Mouse (Mus musculus): ENCODE measurements at regions not wholly inside any gene's neighbourhood (a gene's known extent, or its start where the extent isn't known, plus 50 kb on each side); places are given as distances from the start of the nearest gene placed in this dataset.
A peak's percentile ranks its signal among the peaks of the same experiment; 100 is the strongest.

DNA sequence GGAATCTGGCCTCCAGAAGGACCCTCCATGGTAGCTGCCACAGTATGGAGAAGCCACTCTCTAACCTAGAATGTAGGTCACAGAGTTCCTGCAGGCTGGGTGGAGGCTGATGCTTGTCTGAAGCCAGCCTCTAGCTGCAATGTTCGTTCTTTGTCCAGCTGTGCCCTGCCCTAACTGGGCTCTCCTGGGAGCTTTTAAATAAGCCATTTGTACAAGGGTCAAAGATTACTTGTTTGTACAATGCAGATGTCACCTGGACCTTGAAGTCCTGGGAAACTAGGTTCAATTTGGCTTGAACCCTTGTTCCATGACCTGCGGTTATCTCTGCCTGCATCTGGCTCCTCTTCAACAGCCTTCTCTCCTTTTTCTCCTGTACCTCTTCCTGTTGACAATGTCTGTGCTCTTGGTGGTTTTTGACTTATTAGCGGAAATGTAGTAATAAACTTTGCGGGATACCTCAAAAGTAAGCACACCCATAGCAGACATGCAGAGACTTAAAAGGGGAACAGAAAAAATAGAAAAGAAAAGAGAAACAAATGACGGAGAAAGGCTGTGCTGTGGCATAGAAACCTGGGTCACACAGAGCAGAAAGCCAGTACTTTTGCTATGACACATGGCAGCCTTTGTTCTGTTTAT, 163.1 kb upstream of the Tgfbr2 start:
- Histone ChIP-seq H3K4me3 (ENCODE audit: insufficient read depth in 1 of 2, low read depth in 1 of 2, low read length in 2 of 2, poor library complexity in 1 of 2, severe bottlenecking in 1 of 2) (no peak overlapping the region), H3K4me1 (ENCODE audit: control insufficient read depth in 2 of 2, insufficient read depth in 2 of 2, low read length in 2 of 2, poor library complexity in 1 of 2) (no peaks in the 10 kb centered on the region), H3K9ac (ENCODE audit: insufficient read depth, low read depth, low read length, poor library complexity, severe bottlenecking) (no peak overlapping the region), H3K27ac (ENCODE audit: insufficient read depth, low read depth, low read length, poor library complexity, severe bottlenecking) (no peak overlapping the region), H3K9me3 (ENCODE audit: control insufficient read depth, insufficient read depth, low read depth, low read length) (no peaks in the 10 kb centered on the region), H3K36me3 (ENCODE audit: control insufficient read depth, insufficient read depth, low read length, poor library complexity, severe bottlenecking) (no peaks in the 10 kb centered on the region)
- DNase-seq (ENCODE audit: low read depth, low spot score), result no peak
- TF ChIP-seq MAFK (IDR thresholded peaks at IDR 0.05; ENCODE audit: insufficient read depth, low read depth, low read length) (no peak), ZNF384 (IDR thresholded peaks at IDR 0.05; ENCODE audit: low read depth, low read length) (no peak), HCFC1 (IDR thresholded peaks at IDR 0.05; ENCODE audit: borderline replicate concordance, insufficient read depth, low read length) (no peak), ZC3H11A (IDR thresholded peaks at IDR 0.05; ENCODE audit: borderline replicate concordance, low read depth, low read length) (no peak), CHD2 (IDR thresholded peaks at IDR 0.05; ENCODE audit: low read depth, low read length) (no peak)
- in situ Hi-C loops (cut with MboI; ENCODE audit: low sequenced_read_pairs in 2 of 2, unreplicated experiment in 2 of 2), result no loop called here

- no peaks in the 10 kb centered on the region for H3K36me3 ChIP-seq (ENCODE audit: control insufficient read depth, insufficient read depth, low read length, poor library complexity, severe bottlenecking)
- no peak overlapping the region for H3K27ac ChIP-seq (ENCODE audit: insufficient read depth, low read depth, low read length, poor library complexity, severe bottlenecking)
- in situ Hi-C loops (cut with MboI; ENCODE audit: low sequenced_read_pairs in 2 of 2, unreplicated experiment in 2 of 2), result no loop called here
- H3K9me3 ChIP-seq (ENCODE audit: control insufficient read depth, insufficient read depth, low read depth, low read length), result no peaks in the 10 kb centered on the region
- no peak for DNase-seq (ENCODE audit: low read depth, low spot score)
- no peak overlapping the region for H3K4me3 ChIP-seq (ENCODE audit: insufficient read depth in 1 of 2, low read depth in 1 of 2, low read length in 2 of 2, poor library complexity in 1 of 2, severe bottlenecking in 1 of 2)
- H3K4me1 ChIP-seq (ENCODE audit: control insufficient read depth in 2 of 2, insufficient read depth in 2 of 2, low read length in 2 of 2, poor library complexity in 1 of 2), result no peaks in the 10 kb centered on the region
- TF ChIP-seq MAFK (IDR thresholded peaks at IDR 0.05; ENCODE audit: insufficient read depth, low read depth, low read length) (0 out of 2 replicates have a peak, but pooled peaks have one; percentile 21), ZNF384 (IDR thresholded peaks at IDR 0.05; ENCODE audit: low read depth, low read length) (no peak)
- H3K9ac ChIP-seq (ENCODE audit: insufficient read depth, low read depth, low read length, poor library complexity, severe bottlenecking), result no peak overlapping the region
Observed at GRCm38 (mm10) chr9:116337446-116338010, 162.4 kb upstream of the Tgfbr2 start.

- no peaks in the 10 kb centered on the region for H3K4me1 ChIP-seq (ENCODE audit: control insufficient read depth in 2 of 2, insufficient read depth in 2 of 2, low read length in 2 of 2, poor library complexity in 1 of 2)
- no peak overlapping the region for H3K4me3 ChIP-seq (ENCODE audit: insufficient read depth in 1 of 2, low read depth in 1 of 2, low read length in 2 of 2, poor library complexity in 1 of 2, severe bottlenecking in 1 of 2)
- no peaks in the 10 kb centered on the region for H3K36me3 ChIP-seq (ENCODE audit: control insufficient read depth, insufficient read depth, low read length, poor library complexity, severe bottlenecking)
- TF ChIP-seq ZNF384 (IDR thresholded peaks at IDR 0.05; ENCODE audit: low read depth, low read length) (no peak), ZC3H11A (IDR thresholded peaks at IDR 0.05; ENCODE audit: borderline replicate concordance, low read depth, low read length) (no peak), CHD2 (IDR thresholded peaks at IDR 0.05; ENCODE audit: low read depth, low read length) (no peak), HCFC1 (IDR thresholded peaks at IDR 0.05; ENCODE audit: borderline replicate concordance, insufficient read depth, low read length) (no peak), MAFK (IDR thresholded peaks at IDR 0.05; ENCODE audit: insufficient read depth, low read depth, low read length) (no peak)
- in situ Hi-C loops (cut with MboI; ENCODE audit: low sequenced_read_pairs in 2 of 2, unreplicated experiment in 2 of 2), result no loop called here
- no peak for DNase-seq (ENCODE audit: low read depth, low spot score)
- no peaks in the 10 kb centered on the region for H3K9me3 ChIP-seq (ENCODE audit: control insufficient read depth, insufficient read depth, low read depth, low read length)
- H3K27ac ChIP-seq (ENCODE audit: insufficient read depth, low read depth, low read length, poor library complexity, severe bottlenecking), result no peak overlapping the region
- H3K9ac ChIP-seq (ENCODE audit: insufficient read depth, low read depth, low read length, poor library complexity, severe bottlenecking), result no peak overlapping the region
Observed at GRCm38 (mm10) chr9:116335561-116336478, 160.7 kb upstream of the Tgfbr2 start.

GRCm38 (mm10) chr9:116333956-116334463, 158.8 kb upstream of the Tgfbr2 start:
- Histone ChIP-seq H3K27ac (ENCODE audit: insufficient read depth, low read depth, low read length, poor library complexity, severe bottlenecking) (no peak overlapping the region), H3K9ac (ENCODE audit: insufficient read depth, low read depth, low read length, poor library complexity, severe bottlenecking) (no peak overlapping the region), H3K36me3 (ENCODE audit: control insufficient read depth, insufficient read depth, low read length, poor library complexity, severe bottlenecking) (no peaks in the 10 kb centered on the region), H3K4me3 (ENCODE audit: insufficient read depth in 1 of 2, low read depth in 1 of 2, low read length in 2 of 2, poor library complexity in 1 of 2, severe bottlenecking in 1 of 2) (no peak overlapping the region), H3K4me1 (ENCODE audit: control insufficient read depth in 2 of 2, insufficient read depth in 2 of 2, low read length in 2 of 2, poor library complexity in 1 of 2) (no peaks in the 10 kb centered on the region), H3K9me3 (ENCODE audit: control insufficient read depth, insufficient read depth, low read depth, low read length) (no peaks in the 10 kb centered on the region)
- TF ChIP-seq ZNF384 (IDR thresholded peaks at IDR 0.05; ENCODE audit: low read depth, low read length) (no peak), HCFC1 (IDR thresholded peaks at IDR 0.05; ENCODE audit: borderline replicate concordance, insufficient read depth, low read length) (no peak), CHD2 (IDR thresholded peaks at IDR 0.05; ENCODE audit: low read depth, low read length) (no peak), ZC3H11A (IDR thresholded peaks at IDR 0.05; ENCODE audit: borderline replicate concordance, low read depth, low read length) (no peak), MAFK (IDR thresholded peaks at IDR 0.05; ENCODE audit: insufficient read depth, low read depth, low read length) (no peak)
- DNase-seq (ENCODE audit: low read depth, low spot score), result no peak
- in situ Hi-C loops (cut with MboI; ENCODE audit: low sequenced_read_pairs in 2 of 2, unreplicated experiment in 2 of 2), result no loop called here
